Mouse (Mus musculus) right cerebral cortex, postnatal 25 days (tissue): Measurements from ENCODE around the gene Pex5.
"Not testable (repeated sequence)": the region's sequence is repeated elsewhere in the genome, so short reads cannot be mapped to it uniquely, and the experiment has no call there.

Experiments
- DNase-seq: peaks from one replicate; pipeline ENCODE4 v3.0.0; 2022

The Pex5 gene

GRCm38 (mm10) chr6:124426604-124427003 is 11.7 kb upstream of the Pex5 start:
- no peak for DNase-seq

- DNase-seq = no peak
Observed at GRCm38 (mm10) chr6:124425523-124425922, 10.7 kb upstream of the Pex5 start.

- not testable (repeated sequence) for DNase-seq
Observed at GRCm38 (mm10) chr6:124425042-124425441, 10.2 kb upstream of the Pex5 start.

GRCm38 (mm10) chr6:124424068-124424498 is 9.2 kb upstream of the Pex5 start:
- no peak for DNase-seq

GRCm38 (mm10) chr6:124418686-124419085 is 3.8 kb upstream of the Pex5 start:
- DNase-seq = no peak

- DNase-seq = peak; percentile 84
Observed at GRCm38 (mm10) chr6:124415347-124416088, 651 bp upstream of the Pex5 start.

- peak; percentile 53 for DNase-seq
Observed at GRCm38 (mm10) chr6:124414150-124414926, 529 bp downstream of the Pex5 start.

- DNase-seq = no peak
Observed at GRCm38 (mm10) chr6:124413770-124414149, 1.1 kb downstream of the Pex5 start.

- DNase-seq = no peak
Observed at GRCm38 (mm10) chr6:124408355-124408754, 6.5 kb downstream of the Pex5 start.

- DNase-seq = no peak
Observed at GRCm38 (mm10) chr6:124407180-124407579, 7.7 kb downstream of the Pex5 start.

- DNase-seq = no peak
Observed at GRCm38 (mm10) chr6:124406326-124406725, 8.5 kb downstream of the Pex5 start.

- DNase-seq = no peak
Observed at GRCm38 (mm10) chr6:124399738-124400137, 15.1 kb downstream of the Pex5 start.

- not testable (repeated sequence) for DNase-seq
Observed at GRCm38 (mm10) chr6:124394991-124395390, 19.9 kb downstream of the Pex5 start.

GRCm38 (mm10) chr6:124380142-124380541 is 34.7 kb downstream of the Pex5 start:
- no peak for DNase-seq

GRCm38 (mm10) chr6:124379331-124379730 is 35.5 kb downstream of the Pex5 start:
- peak; percentile 47 for DNase-seq

GRCm38 (mm10) chr6:124377494-124378255 is 37.2 kb downstream of the Pex5 start:
- no peak for DNase-seq

- DNase-seq = no peak
Observed at GRCm38 (mm10) chr6:124376311-124376710, 38.6 kb downstream of the Pex5 start.

GRCm38 (mm10) chr6:124375435-124375884 is 39.4 kb downstream of the Pex5 start:
- no peak for DNase-seq

- no peak for DNase-seq
Observed at GRCm38 (mm10) chr6:124374683-124375082, 40.2 kb downstream of the Pex5 start.

- DNase-seq = no peak
Observed at GRCm38 (mm10) chr6:124373584-124374206, 41.2 kb downstream of the Pex5 start.

- no peak for DNase-seq
Observed at GRCm38 (mm10) chr6:124364328-124364727, 50.5 kb downstream of the Pex5 start.

GRCm38 (mm10) chr6:124360549-124360948 is 54.3 kb downstream of the Pex5 start:
- no peak for DNase-seq

GRCm38 (mm10) chr6:124358953-124359352 is 55.9 kb downstream of the Pex5 start:
- DNase-seq = no peak
